Mouse (Mus musculus): ENCODE results near the gene Higd1c. TPM values are rescaled to one million over a fixed set of nuclear protein-coding genes. Genes with fewer than 3 reads are reported as not detected.
"Not testable (repeated sequence)": the region's sequence is repeated elsewhere in the genome, so short reads cannot be mapped to it uniquely, and the experiment has no call there.

The Higd1c gene
- not detected for total RNA-seq (2021)
- long read RNA-seq, experiment 1 = 0 reads
- long read RNA-seq, experiment 2 = 0 reads

GRCm38 (mm10) chr15:100364242-100364641 is at the start of gene Higd1c:
Higd1c (plus strand) TSS chr15:100364542.
- DNase-seq = no peak
- Histone ChIP-seq H3K27ac (no peak within 1 kb of the TSS), H3K4me3 (no peak within 1 kb of the TSS)
- no peak for TF ChIP-seq CTCF (IDR thresholded peaks at IDR 0.05)
- intact Hi-C loops (cut with DNase I) = no loop called here

GRCm38 (mm10) chr15:100318014-100318671 is 46.2 kb upstream of the Higd1c start:
- DNase-seq; intact Hi-C loops (cut with DNase I); H3K4me3 ChIP-seq: not testable (repeated sequence)
- peak overlapping the region; percentile 77 for H3K27ac ChIP-seq

- DNase-seq = no peak
- intact Hi-C loops (cut with DNase I) = loop anchor here (10.0 kb wide), 1 partner anchor 135 kb away; no protein-coding TSS in a partner anchor
- Histone ChIP-seq H3K27ac (peak overlapping the region; percentile 77), H3K4me3 (no peak overlapping the region)
- TF ChIP-seq CTCF (IDR thresholded peaks at IDR 0.05) = no peak
These were observed 44.5 kb upstream of the Higd1c start for GRCm38 (mm10) chr15:100319884-100320283.

- intact Hi-C loops (cut with DNase I) = loop anchor here (10.0 kb wide), 1 partner anchor 134 kb away; no protein-coding TSS in a partner anchor
- DNase-seq = no peak
- Histone ChIP-seq H3K27ac (peak overlapping the region; percentile 77), H3K4me3 (no peak overlapping the region)
- TF ChIP-seq CTCF (IDR thresholded peaks at IDR 0.05) = no peak
These were observed 43.9 kb upstream of the Higd1c start for GRCm38 (mm10) chr15:100320295-100320905.

GRCm38 (mm10) chr15:100321134-100321533 is 43.2 kb upstream of the Higd1c start:
- peak overlapping the region; percentile 77 for H3K27ac ChIP-seq
- DNase-seq = peak; percentile 65
- intact Hi-C loops (cut with DNase I) = loop anchor here (10.0 kb wide), 1 partner anchor 134 kb away; no protein-coding TSS in a partner anchor
- H3K4me3 ChIP-seq = no peak overlapping the region
- TF ChIP-seq CTCF (IDR thresholded peaks at IDR 0.05) = peak; percentile 62

GRCm38 (mm10) chr15:100324021-100324591 is 40.2 kb upstream of the Higd1c start:
- no peak for DNase-seq
- intact Hi-C loops (cut with DNase I) = loop anchor here (10.0 kb wide), 1 partner anchor 131 kb away; no protein-coding TSS in a partner anchor
- Histone ChIP-seq H3K4me3 (no peak overlapping the region), H3K27ac (no peak overlapping the region)
- no peak for TF ChIP-seq CTCF (IDR thresholded peaks at IDR 0.05)

GRCm38 (mm10) chr15:100325235-100325634 is 39.1 kb upstream of the Higd1c start:
- H3K4me3 ChIP-seq = no peak overlapping the region
- TF ChIP-seq CTCF (IDR thresholded peaks at IDR 0.05) = no peak
- no peak overlapping the region for H3K27ac ChIP-seq
- intact Hi-C loops (cut with DNase I) = loop anchor here (10.0 kb wide), 1 partner anchor 130 kb away; no protein-coding TSS in a partner anchor
- no peak for DNase-seq

- not testable (repeated sequence) for H3K4me3 ChIP-seq, DNase-seq, H3K27ac ChIP-seq
- TF ChIP-seq CTCF (IDR thresholded peaks at IDR 0.05) = peak; percentile 13; the same call in 1 of the 2 replicates
- intact Hi-C loops (cut with DNase I) = loop anchor here (10.0 kb wide), 1 partner anchor 127 kb away; no protein-coding TSS in a partner anchor
These were observed 36.3 kb upstream of the Higd1c start for GRCm38 (mm10) chr15:100328089-100328488.

- H3K27ac ChIP-seq, DNase-seq, H3K4me3 ChIP-seq: not testable (repeated sequence)
- intact Hi-C loops (cut with DNase I) = loop anchor here (10.0 kb wide), 1 partner anchor 125 kb away; no protein-coding TSS in a partner anchor
These were observed 35.0 kb upstream of the Higd1c start for GRCm38 (mm10) chr15:100329336-100329735.

GRCm38 (mm10) chr15:100330739-100331138 is 33.6 kb upstream of the Higd1c start:
- H3K27ac ChIP-seq = no peak overlapping the region
- no peak overlapping the region for H3K4me3 ChIP-seq
- DNase-seq = no peak
- intact Hi-C loops (cut with DNase I) = loop anchor here (5.0 kb wide), 1 partner anchor 37 kb away; no protein-coding TSS in a partner anchor
- TF ChIP-seq CTCF (IDR thresholded peaks at IDR 0.05) = no peak

GRCm38 (mm10) chr15:100332077-100332961 is 32.0 kb upstream of the Higd1c start:
- DNase-seq, H3K4me3 ChIP-seq, H3K27ac ChIP-seq: not testable (repeated sequence)
- peak; percentile 22; the same call in 1 of the 2 replicates for TF ChIP-seq CTCF (IDR thresholded peaks at IDR 0.05)
- intact Hi-C loops (cut with DNase I) = loop anchor here (5.0 kb wide), 1 partner anchor 35 kb away; no protein-coding TSS in a partner anchor

- no peak for TF ChIP-seq CTCF (IDR thresholded peaks at IDR 0.05)
- intact Hi-C loops (cut with DNase I) = loop anchor here (5.0 kb wide), 1 partner anchor 33 kb away; no protein-coding TSS in a partner anchor
- no peak for DNase-seq
- no peak within 1 kb of the TSS for H3K27ac ChIP-seq
- no peak within 1 kb of the TSS for H3K4me3 ChIP-seq
These were observed 29.7 kb upstream of the Higd1c start, which contains the start of gene Mettl7a3 for GRCm38 (mm10) chr15:100334629-100335028. Mettl7a3 (plus strand) TSS chr15:100334929.

GRCm38 (mm10) chr15:100337328-100337727 is 27.0 kb upstream of the Higd1c start:
- intact Hi-C loops (cut with DNase I); H3K27ac ChIP-seq; DNase-seq: not testable (repeated sequence)
- peak overlapping the region; percentile 45; the same call in 1 of the 2 replicates for H3K4me3 ChIP-seq
